Mouse (Mus musculus): ENCODE measurements around the gene Plcl2. TPM values are rescaled to one million over a fixed set of nuclear protein-coding genes. Genes with fewer than 3 reads are reported as not detected.

Gene Plcl2
- polyA plus RNA-seq, 1 experiment: 2.9 TPM

GRCm38 (mm10) chr17:50730896-50731295 is 221.7 kb downstream of the Plcl2 start:
- Histone ChIP-seq H3K4me1 (ENCODE audit: control insufficient read depth, insufficient read depth, low read length) (no peaks in the 10 kb centered on the region), H3K9ac (ENCODE audit: low read depth, poor library complexity, severe bottlenecking) (no peak overlapping the region), H3K27ac (ENCODE audit: insufficient read depth, low read length) (no peak overlapping the region), H3K27me3 (ENCODE audit: control insufficient read depth, insufficient read depth, low read length, poor library complexity, severe bottlenecking) (no peaks in the 10 kb centered on the region; the same call in 1 of the 2 replicates), H3K9me3 (replicated peaks; ENCODE audit: control insufficient read depth, insufficient read depth, low read length, poor library complexity, severe bottlenecking) (no peaks in the 10 kb centered on the region), H3K4me3 (ENCODE audit: low read depth, low read length) (no peak overlapping the region), H3K36me3 (ENCODE audit: control insufficient read depth, insufficient read depth, low read length, poor library complexity, severe bottlenecking) (no peaks in the 10 kb centered on the region)
- TF ChIP-seq POLR2A (IDR thresholded peaks at IDR 0.05; ENCODE audit: insufficient read depth, low read length) (no peak), EP300 (IDR thresholded peaks at IDR 0.05; ENCODE audit: insufficient read depth, low read depth, low read length) (no peak), CTCF (IDR thresholded peaks at IDR 0.05; ENCODE audit: low read depth, low read length) (no peak)

GRCm38 (mm10) chr17:50731876-50732275 is 222.7 kb downstream of the Plcl2 start:
- H3K9me3 ChIP-seq (replicated peaks; ENCODE audit: control insufficient read depth, insufficient read depth, low read length, poor library complexity, severe bottlenecking): no peaks in the 10 kb centered on the region
- H3K27ac ChIP-seq (ENCODE audit: insufficient read depth, low read length): no peak overlapping the region
- no peak overlapping the region for H3K9ac ChIP-seq (ENCODE audit: low read depth, poor library complexity, severe bottlenecking)
- H3K4me1 ChIP-seq (ENCODE audit: control insufficient read depth, insufficient read depth, low read length): no peaks in the 10 kb centered on the region
- TF ChIP-seq POLR2A (IDR thresholded peaks at IDR 0.05; ENCODE audit: insufficient read depth, low read length) (no peak), EP300 (IDR thresholded peaks at IDR 0.05; ENCODE audit: insufficient read depth, low read depth, low read length) (no peak), CTCF (IDR thresholded peaks at IDR 0.05; ENCODE audit: low read depth, low read length) (no peak)
- no peaks in the 10 kb centered on the region for H3K36me3 ChIP-seq (ENCODE audit: control insufficient read depth, insufficient read depth, low read length, poor library complexity, severe bottlenecking)
- no peaks in the 10 kb centered on the region for H3K27me3 ChIP-seq (ENCODE audit: control insufficient read depth, insufficient read depth, low read length, poor library complexity, severe bottlenecking)
- no peak overlapping the region for H3K4me3 ChIP-seq (ENCODE audit: low read depth, low read length)

- Histone ChIP-seq H3K36me3 (ENCODE audit: control insufficient read depth, insufficient read depth, low read length, poor library complexity, severe bottlenecking) (no peaks in the 10 kb centered on the region), H3K4me1 (ENCODE audit: control insufficient read depth, insufficient read depth, low read length) (no peaks in the 10 kb centered on the region), H3K9ac (ENCODE audit: low read depth, poor library complexity, severe bottlenecking) (no peak overlapping the region), H3K27me3 (ENCODE audit: control insufficient read depth, insufficient read depth, low read length, poor library complexity, severe bottlenecking) (no peaks in the 10 kb centered on the region), H3K27ac (ENCODE audit: insufficient read depth, low read length) (no peak overlapping the region), H3K9me3 (replicated peaks; ENCODE audit: control insufficient read depth, insufficient read depth, low read length, poor library complexity, severe bottlenecking) (no peaks in the 10 kb centered on the region), H3K4me3 (ENCODE audit: low read depth, low read length) (no peak overlapping the region)
- TF ChIP-seq EP300 (IDR thresholded peaks at IDR 0.05; ENCODE audit: insufficient read depth, low read depth, low read length): no peak
- TF ChIP-seq CTCF (IDR thresholded peaks at IDR 0.05; ENCODE audit: low read depth, low read length): no peak
- TF ChIP-seq POLR2A (IDR thresholded peaks at IDR 0.05; ENCODE audit: insufficient read depth, low read length): no peak
Observed at GRCm38 (mm10) chr17:50733390-50733789, 224.2 kb downstream of the Plcl2 start.

- H3K9ac ChIP-seq (ENCODE audit: low read depth, poor library complexity, severe bottlenecking): no peak overlapping the region
- H3K27ac ChIP-seq (ENCODE audit: insufficient read depth, low read length): no peak overlapping the region
- H3K9me3 ChIP-seq (replicated peaks; ENCODE audit: control insufficient read depth, insufficient read depth, low read length, poor library complexity, severe bottlenecking): no peaks in the 10 kb centered on the region
- no peaks in the 10 kb centered on the region for H3K4me1 ChIP-seq (ENCODE audit: control insufficient read depth, insufficient read depth, low read length)
- no peaks in the 10 kb centered on the region for H3K36me3 ChIP-seq (ENCODE audit: control insufficient read depth, insufficient read depth, low read length, poor library complexity, severe bottlenecking)
- H3K27me3 ChIP-seq (ENCODE audit: control insufficient read depth, insufficient read depth, low read length, poor library complexity, severe bottlenecking): no peaks in the 10 kb centered on the region
- TF ChIP-seq EP300 (IDR thresholded peaks at IDR 0.05; ENCODE audit: insufficient read depth, low read depth, low read length) (no peak), POLR2A (IDR thresholded peaks at IDR 0.05; ENCODE audit: insufficient read depth, low read length) (no peak), CTCF (IDR thresholded peaks at IDR 0.05; ENCODE audit: low read depth, low read length) (no peak)
- no peak overlapping the region for H3K4me3 ChIP-seq (ENCODE audit: low read depth, low read length)
Observed at GRCm38 (mm10) chr17:50734781-50735180, 225.6 kb downstream of the Plcl2 start.

GRCm38 (mm10) chr17:50735382-50735954 is 226.3 kb downstream of the Plcl2 start:
- TF ChIP-seq POLR2A (IDR thresholded peaks at IDR 0.05; ENCODE audit: insufficient read depth, low read length) (no peak), CTCF (IDR thresholded peaks at IDR 0.05; ENCODE audit: low read depth, low read length) (no peak), EP300 (IDR thresholded peaks at IDR 0.05; ENCODE audit: insufficient read depth, low read depth, low read length) (no peak)
- Histone ChIP-seq H3K4me3 (ENCODE audit: low read depth, low read length) (no peak overlapping the region), H3K27me3 (ENCODE audit: control insufficient read depth, insufficient read depth, low read length, poor library complexity, severe bottlenecking) (no peaks in the 10 kb centered on the region), H3K9ac (ENCODE audit: low read depth, poor library complexity, severe bottlenecking) (no peak overlapping the region), H3K4me1 (ENCODE audit: control insufficient read depth, insufficient read depth, low read length) (no peaks in the 10 kb centered on the region), H3K27ac (ENCODE audit: insufficient read depth, low read length) (no peak overlapping the region), H3K9me3 (replicated peaks; ENCODE audit: control insufficient read depth, insufficient read depth, low read length, poor library complexity, severe bottlenecking) (no peaks in the 10 kb centered on the region), H3K36me3 (ENCODE audit: control insufficient read depth, insufficient read depth, low read length, poor library complexity, severe bottlenecking) (no peaks in the 10 kb centered on the region)

GRCm38 (mm10) chr17:50735955-50736533 is 226.8 kb downstream of the Plcl2 start:
- Histone ChIP-seq H3K36me3 (ENCODE audit: control insufficient read depth, insufficient read depth, low read length, poor library complexity, severe bottlenecking) (no peaks in the 10 kb centered on the region), H3K9me3 (replicated peaks; ENCODE audit: control insufficient read depth, insufficient read depth, low read length, poor library complexity, severe bottlenecking) (no peaks in the 10 kb centered on the region), H3K27me3 (ENCODE audit: control insufficient read depth, insufficient read depth, low read length, poor library complexity, severe bottlenecking) (no peaks in the 10 kb centered on the region), H3K9ac (ENCODE audit: low read depth, poor library complexity, severe bottlenecking) (no peak overlapping the region), H3K4me3 (ENCODE audit: low read depth, low read length) (no peak overlapping the region), H3K27ac (ENCODE audit: insufficient read depth, low read length) (no peak overlapping the region), H3K4me1 (ENCODE audit: control insufficient read depth, insufficient read depth, low read length) (no peaks in the 10 kb centered on the region)
- TF ChIP-seq EP300 (IDR thresholded peaks at IDR 0.05; ENCODE audit: insufficient read depth, low read depth, low read length) (no peak), CTCF (IDR thresholded peaks at IDR 0.05; ENCODE audit: low read depth, low read length) (no peak), POLR2A (IDR thresholded peaks at IDR 0.05; ENCODE audit: insufficient read depth, low read length) (no peak)
